Mouse (Mus musculus): ENCODE measurements around the gene Lsm3. TPM values are rescaled to one million over a fixed set of nuclear protein-coding genes. Genes with fewer than 3 reads are reported as not detected.

Lsm3 gene
- polyA plus RNA-seq, 1 experiment: 207 TPM

DNA sequence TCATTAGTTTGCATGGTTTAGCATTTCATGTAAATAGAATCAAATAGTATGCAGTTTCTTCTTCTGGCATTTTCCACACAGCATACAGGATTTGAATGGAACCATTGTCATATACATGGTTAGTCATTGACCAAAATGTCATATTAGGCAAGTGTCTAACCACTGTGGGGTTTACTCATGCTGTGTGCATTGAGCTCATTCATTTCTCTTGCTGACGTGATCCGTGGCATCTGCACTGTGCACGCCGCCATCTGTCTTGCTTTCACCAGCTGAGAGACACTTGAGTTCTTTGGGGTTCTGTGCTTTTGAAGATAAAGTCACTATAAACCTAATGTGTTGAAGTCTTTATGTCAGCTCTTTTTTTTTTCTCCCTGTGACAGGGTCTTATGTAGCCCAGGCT, 43.6 kb downstream of the Lsm3 start:
- TF ChIP-seq MYOG (IDR thresholded peaks at IDR 0.05; ENCODE audit: control insufficient read depth, extremely low read depth, insufficient read length) (no peak), CEBPB (IDR thresholded peaks at IDR 0.05; ENCODE audit: low read depth) (peak; percentile 77), USF1 (IDR thresholded peaks at IDR 0.05; ENCODE audit: low read depth) (no peak), MYOD1 (IDR thresholded peaks at IDR 0.05; ENCODE audit: control insufficient read depth, insufficient read length, low read depth) (peak; percentile 68), FOSL1 (IDR thresholded peaks at IDR 0.05; ENCODE audit: insufficient read depth, low read length, poor library complexity, severe bottlenecking) (peak; percentile 24)
- Histone ChIP-seq H3K36me3 (ENCODE audit: control insufficient read depth, insufficient read depth) (no peaks in the 10 kb centered on the region), H3K4me3 (ENCODE audit: insufficient read depth, poor library complexity, severe bottlenecking) (no peak overlapping the region), H3K79me2 (ENCODE audit: control insufficient read depth, insufficient read depth) (no peaks in the 10 kb centered on the region), H3K27me3 (ENCODE audit: control insufficient read depth, insufficient read depth, insufficient read length) (no peaks in the 10 kb centered on the region), H3K79me3 (ENCODE audit: low read depth) (no peaks in the 10 kb centered on the region), H3ac (ENCODE audit: control insufficient read depth, insufficient read length, low read depth) (no peak overlapping the region)

DNA sequence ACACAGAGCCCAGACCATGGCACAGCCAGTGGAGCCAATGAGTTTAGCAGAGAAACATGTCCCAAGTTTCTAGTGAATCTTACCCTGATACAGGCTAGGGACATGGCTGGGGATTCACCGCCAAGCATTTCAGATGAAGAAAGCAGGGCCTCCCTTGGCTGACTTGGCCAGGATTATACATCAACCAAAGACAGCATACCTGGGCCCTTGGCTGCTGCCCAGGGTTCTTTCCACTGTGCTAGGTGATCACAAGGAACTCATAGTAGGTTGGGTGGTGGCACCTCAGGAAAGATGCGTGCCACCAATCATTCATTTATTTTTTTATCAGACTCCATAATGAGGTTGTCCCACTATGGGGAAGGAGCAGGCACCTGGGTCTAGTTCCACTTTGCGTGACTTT, 44.5 kb downstream of the Lsm3 start:
- H3K27me3 ChIP-seq (ENCODE audit: control insufficient read depth, insufficient read depth, insufficient read length): no peaks in the 10 kb centered on the region
- no peak overlapping the region for H3ac ChIP-seq (ENCODE audit: control insufficient read depth, insufficient read length, low read depth)
- no peak overlapping the region for H3K4me3 ChIP-seq (ENCODE audit: insufficient read depth, poor library complexity, severe bottlenecking)
- H3K79me2 ChIP-seq (ENCODE audit: control insufficient read depth, insufficient read depth): no peaks in the 10 kb centered on the region
- no peaks in the 10 kb centered on the region for H3K79me3 ChIP-seq (ENCODE audit: low read depth)
- H3K36me3 ChIP-seq (ENCODE audit: control insufficient read depth, insufficient read depth): no peaks in the 10 kb centered on the region
- TF ChIP-seq MYOG (IDR thresholded peaks at IDR 0.05; ENCODE audit: control insufficient read depth, extremely low read depth, insufficient read length) (no peak), FOSL1 (IDR thresholded peaks at IDR 0.05; ENCODE audit: insufficient read depth, low read length, poor library complexity, severe bottlenecking) (no peak), USF1 (IDR thresholded peaks at IDR 0.05; ENCODE audit: low read depth) (no peak), MYOD1 (IDR thresholded peaks at IDR 0.05; ENCODE audit: control insufficient read depth, insufficient read length, low read depth) (no peak), CTCF (IDR thresholded peaks at IDR 0.05; ENCODE audit: control insufficient read depth, insufficient read depth, insufficient read length) (no peak), MAX (IDR thresholded peaks at IDR 0.05) (no peak), CEBPB (IDR thresholded peaks at IDR 0.05; ENCODE audit: low read depth) (no peak)

DNA sequence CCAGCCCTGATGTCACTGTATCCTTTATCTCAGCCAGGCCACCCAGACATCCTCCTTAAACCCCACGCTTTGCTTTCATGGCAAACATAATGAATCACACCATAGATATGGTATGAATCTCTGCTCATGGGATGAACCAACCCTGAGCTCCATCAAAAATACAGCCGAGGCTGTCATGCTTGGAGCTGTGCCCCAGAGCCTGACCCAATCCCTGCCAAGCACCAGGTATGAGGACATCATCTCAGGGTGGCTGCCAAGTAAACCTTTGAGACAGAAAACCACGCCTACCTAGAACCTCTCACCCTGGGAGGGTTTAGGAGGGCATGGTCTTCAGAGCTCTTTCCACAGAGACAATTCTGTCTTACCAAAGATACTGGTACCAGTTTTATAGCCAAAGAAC, 47.3 kb downstream of the Lsm3 start:
- no peaks in the 10 kb centered on the region for H3K27me3 ChIP-seq (ENCODE audit: control insufficient read depth, insufficient read depth, insufficient read length)
- H3K79me2 ChIP-seq (ENCODE audit: control insufficient read depth, insufficient read depth): no peaks in the 10 kb centered on the region
- no peaks in the 10 kb centered on the region for H3K79me3 ChIP-seq (ENCODE audit: low read depth)
- H3K4me3 ChIP-seq (ENCODE audit: insufficient read depth, poor library complexity, severe bottlenecking): no peak overlapping the region
- H3K36me3 ChIP-seq (ENCODE audit: control insufficient read depth, insufficient read depth): no peaks in the 10 kb centered on the region
- TF ChIP-seq MYOG (IDR thresholded peaks at IDR 0.05; ENCODE audit: control insufficient read depth, extremely low read depth, insufficient read length): no peak
- no peak for TF ChIP-seq MAX (IDR thresholded peaks at IDR 0.05)
- TF ChIP-seq FOSL1 (IDR thresholded peaks at IDR 0.05; ENCODE audit: insufficient read depth, low read length, poor library complexity, severe bottlenecking): no peak
- TF ChIP-seq MYOD1 (IDR thresholded peaks at IDR 0.05; ENCODE audit: control insufficient read depth, insufficient read length, low read depth): no peak
- no peak for TF ChIP-seq USF1 (IDR thresholded peaks at IDR 0.05; ENCODE audit: low read depth)
- no peak for TF ChIP-seq CTCF (IDR thresholded peaks at IDR 0.05; ENCODE audit: control insufficient read depth, insufficient read depth, insufficient read length)
- no peak for TF ChIP-seq CEBPB (IDR thresholded peaks at IDR 0.05; ENCODE audit: low read depth)
- no peak overlapping the region for H3ac ChIP-seq (ENCODE audit: control insufficient read depth, insufficient read length, low read depth)

DNA sequence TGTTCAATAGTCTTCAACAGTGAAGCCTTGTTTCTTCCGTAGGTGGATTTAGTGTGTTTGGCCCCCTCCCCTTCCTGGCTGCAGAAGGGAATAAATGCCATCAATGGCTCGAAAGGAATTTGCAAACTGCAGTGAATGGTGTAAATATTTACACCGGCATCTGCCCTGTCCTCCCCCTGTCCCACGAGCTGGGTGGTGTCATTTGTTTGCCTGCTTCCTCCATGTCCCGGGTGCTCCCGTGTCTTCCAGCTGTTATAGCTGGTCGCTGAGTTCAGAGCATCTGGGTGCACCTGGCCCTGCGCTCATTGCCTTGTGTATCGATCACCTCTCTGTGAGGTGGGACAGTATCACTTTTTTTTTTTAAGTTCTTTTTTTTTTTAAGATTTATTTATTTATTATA, 50.7 kb downstream of the Lsm3 start:
- Histone ChIP-seq H3K27me3 (ENCODE audit: control insufficient read depth, insufficient read depth, insufficient read length) (no peaks in the 10 kb centered on the region), H3ac (ENCODE audit: control insufficient read depth, insufficient read length, low read depth) (no peak overlapping the region), H3K79me3 (ENCODE audit: low read depth) (no peaks in the 10 kb centered on the region), H3K36me3 (ENCODE audit: control insufficient read depth, insufficient read depth) (no peaks in the 10 kb centered on the region), H3K4me3 (ENCODE audit: insufficient read depth, poor library complexity, severe bottlenecking) (no peak overlapping the region), H3K79me2 (ENCODE audit: control insufficient read depth, insufficient read depth) (no peaks in the 10 kb centered on the region)
- no peak for TF ChIP-seq USF1 (IDR thresholded peaks at IDR 0.05; ENCODE audit: low read depth)
- no peak for TF ChIP-seq MAX (IDR thresholded peaks at IDR 0.05)
- no peak for TF ChIP-seq CEBPB (IDR thresholded peaks at IDR 0.05; ENCODE audit: low read depth)
- TF ChIP-seq CTCF (IDR thresholded peaks at IDR 0.05; ENCODE audit: control insufficient read depth, insufficient read depth, insufficient read length): no peak
- no peak for TF ChIP-seq MYOD1 (IDR thresholded peaks at IDR 0.05; ENCODE audit: control insufficient read depth, insufficient read length, low read depth)
- no peak for TF ChIP-seq MYOG (IDR thresholded peaks at IDR 0.05; ENCODE audit: control insufficient read depth, extremely low read depth, insufficient read length)
- TF ChIP-seq FOSL1 (IDR thresholded peaks at IDR 0.05; ENCODE audit: insufficient read depth, low read length, poor library complexity, severe bottlenecking): no peak

Other genes with a start within 250 kb of the Lsm3 start
- not detected for gene Wnt7a, start 104.6 kb upstream of the Lsm3 start, polyA plus RNA-seq (2012; fragmentation: generic; extraction: Trizol)
- gene Chchd4, start 42.4 kb upstream of the Lsm3 start, polyA plus RNA-seq (2012; fragmentation: generic; extraction: Trizol): 20.3 TPM
- 68.1 TPM for gene Tmem43, start 42.2 kb upstream of the Lsm3 start, polyA plus RNA-seq (2012; fragmentation: generic; extraction: Trizol)
- 4.5 TPM for gene Xpc, start within 50 bp of the Lsm3 start, polyA plus RNA-seq (2012; fragmentation: generic; extraction: Trizol)
- 97.0 TPM for gene Slc6a6, start 168.1 kb downstream of the Lsm3 start, polyA plus RNA-seq (2012; fragmentation: generic; extraction: Trizol)